In genomic region chr11:24162056-24162455, GRCm38 (mm10) we compare ENCODE assay signal across 8 mouse cellular contexts.
DNase-seq lines count a peak whose midpoint lies in the region; ATAC-seq lines count a peak whose summit lies in the region.

No protein-coding gene starts in this region.

- no peak overlapping the region for H3K4me2 ChIP-seq in heart, embryonic 16.5 days (ENCODE audit: low read depth, low read length)

- H3K9me3 ChIP-seq in heart, embryonic 16.5 days (replicated peaks; ENCODE audit: control insufficient read depth, low read length): no peaks in the 10 kb centered on the region

- H3K27me3 ChIP-seq in heart, embryonic 16.5 days (ENCODE audit: control insufficient read depth, insufficient read depth, low read length): no peaks in the 10 kb centered on the region

- peak; percentile 31 for ATAC-seq in common myeloid progenitor, adult 5-6 weeks (replicated peaks; ENCODE audit: low read depth, poor library complexity, severe bottlenecking)
- ATAC-seq in heart, embryonic 16.5 days (replicated peaks; ENCODE audit: extremely low read depth, insufficient read depth, low FRiP score): peak; percentile 43

- H3K36me3 ChIP-seq in heart, embryonic 16.5 days (ENCODE audit: control insufficient read depth, insufficient read depth): peaks cover 7% of the 10 kb centered on the region; the same call in 1 of the 2 replicates

- no peak overlapping the region for H3K9ac ChIP-seq in heart, embryonic 16.5 days (ENCODE audit: low read length)

- peaks cover 9% of the 10 kb centered on the region for H3K4me1 ChIP-seq in heart, embryonic 16.5 days (ENCODE audit: control insufficient read depth, insufficient read depth, low read length)

- no peak overlapping the region for H3K27ac ChIP-seq in heart, embryonic 16.5 days (ENCODE audit: low read length)

- DNase-seq in kidney, postnatal 14 days: peak; percentile 26
- no peak for DNase-seq in kidney, adult 18-20 months
- DNase-seq in lung, postnatal 10 days: peak; percentile 54
- no peak for DNase-seq in embryo, embryonic 9.5 days (ENCODE audit: extremely low spot score)
- no peak for DNase-seq in cerebellum, adult 9-10 months
- DNase-seq in adrenal gland, adult (ENCODE audit: inconsistent age in 2 of 2, low spot score in 1 of 2): no peak

- no peak overlapping the region for H3K4me3 ChIP-seq in heart, embryonic 16.5 days (ENCODE audit: low read length)

- 17% methylated on average over 7 of the region's 7 CpGs for WGBS in heart, embryonic 16.5 days

Comparison
In these comparisons a context has a peak if more than half of its experiments do, and no peak if none do; other contexts are left out.
1. DNase-seq: peak in kidney, postnatal 14 days (single experiment) and lung, postnatal 10 days (single experiment); none in kidney, adult 18-20 months (single experiment), embryo, embryonic 9.5 days (single experiment), cerebellum, adult 9-10 months (single experiment) and adrenal gland, adult (0 of 2).